Mouse (Mus musculus): ENCODE data around the gene Iqgap2. TPM values are rescaled to one million over a fixed set of nuclear protein-coding genes. Genes with fewer than 3 reads are reported as not detected.

Iqgap2 gene
- polyA plus RNA-seq, 1 experiment from 2014 or later: 70.8 TPM

- Histone ChIP-seq H3K4me3 (ENCODE audit: inconsistent target) (no peak overlapping the region), H3K27ac (no peak overlapping the region), H3K79me2 (ENCODE audit: inconsistent target) (no peaks in the 10 kb centered on the region; the same call in 1 of the 2 replicates), H3K36me3 (ENCODE audit: inconsistent target) (peaks cover 14% of the 10 kb centered on the region; the same call in 1 of the 2 replicates)
Measured at GRCm38 (mm10) chr13:95831760-95832159, 60.0 kb downstream of the Iqgap2 start.

- Histone ChIP-seq H3K4me3 (ENCODE audit: inconsistent target) (no peak overlapping the region), H3K79me2 (ENCODE audit: inconsistent target) (no peaks in the 10 kb centered on the region; the same call in 1 of the 2 replicates), H3K27ac (no peak overlapping the region), H3K36me3 (ENCODE audit: inconsistent target) (no peaks in the 10 kb centered on the region)
- WGBS (ENCODE audit: missing documents): 86% methylated on average over 6 of the region's 7 CpGs
Measured at GRCm38 (mm10) chr13:95829431-95830171, 62.1 kb downstream of the Iqgap2 start.

- WGBS (ENCODE audit: missing documents): 96% methylated on average over 5 of the region's 5 CpGs
- Histone ChIP-seq H3K36me3 (ENCODE audit: inconsistent target) (no peaks in the 10 kb centered on the region), H3K27ac (no peak overlapping the region), H3K4me3 (ENCODE audit: inconsistent target) (no peak overlapping the region), H3K79me2 (ENCODE audit: inconsistent target) (no peaks in the 10 kb centered on the region; the same call in 1 of the 2 replicates)
Measured at GRCm38 (mm10) chr13:95828616-95829015, 63.1 kb downstream of the Iqgap2 start.

GRCm38 (mm10) chr13:95826178-95826577, 65.5 kb downstream of the Iqgap2 start:
- WGBS (ENCODE audit: missing documents): 99% methylated on average over 6 of the region's 6 CpGs

GRCm38 (mm10) chr13:95822918-95823317, 68.8 kb downstream of the Iqgap2 start:
- 92% methylated on average over 6 of the region's 6 CpGs for WGBS (ENCODE audit: missing documents)
- Histone ChIP-seq H3K36me3 (ENCODE audit: inconsistent target) (no peaks in the 10 kb centered on the region), H3K27ac (no peak overlapping the region), H3K79me2 (ENCODE audit: inconsistent target) (peaks cover 3% of the 10 kb centered on the region; the same call in 1 of the 2 replicates), H3K4me3 (ENCODE audit: inconsistent target) (no peak overlapping the region)

More at GRCm38 (mm10) chr13:95826178-95826577, 65.5 kb downstream of the Iqgap2 start:
- no peak overlapping the region for H3K4me3 ChIP-seq (ENCODE audit: inconsistent target)
- no peak overlapping the region for H3K27ac ChIP-seq
- H3K79me2 ChIP-seq (ENCODE audit: inconsistent target): no peaks in the 10 kb centered on the region; the same call in 1 of the 2 replicates
- no peaks in the 10 kb centered on the region for H3K36me3 ChIP-seq (ENCODE audit: inconsistent target)

- Histone ChIP-seq H3K4me3 (ENCODE audit: inconsistent target) (no peak overlapping the region), H3K79me2 (ENCODE audit: inconsistent target) (peaks cover 3% of the 10 kb centered on the region; the same call in 1 of the 2 replicates), H3K27ac (no peak overlapping the region), H3K36me3 (ENCODE audit: inconsistent target) (no peaks in the 10 kb centered on the region)
- WGBS (ENCODE audit: missing documents): 100% methylated on average over 9 of the region's 9 CpGs
Measured at GRCm38 (mm10) chr13:95820071-95820470, 71.7 kb downstream of the Iqgap2 start.

- no peak overlapping the region for H3K4me3 ChIP-seq (ENCODE audit: inconsistent target)
- peaks cover 3% of the 10 kb centered on the region; the same call in 1 of the 2 replicates for H3K79me2 ChIP-seq (ENCODE audit: inconsistent target)
- 82% methylated on average over 4 of the region's 4 CpGs for WGBS (ENCODE audit: missing documents)
- H3K36me3 ChIP-seq (ENCODE audit: inconsistent target): no peaks in the 10 kb centered on the region
- no peak overlapping the region for H3K27ac ChIP-seq
Measured at GRCm38 (mm10) chr13:95818941-95819340, 72.8 kb downstream of the Iqgap2 start.

GRCm38 (mm10) chr13:95813643-95814042, 78.1 kb downstream of the Iqgap2 start:
- Histone ChIP-seq H3K36me3 (ENCODE audit: inconsistent target) (no peaks in the 10 kb centered on the region), H3K79me2 (ENCODE audit: inconsistent target) (peaks cover 4% of the 10 kb centered on the region; the same call in 1 of the 2 replicates), H3K4me3 (ENCODE audit: inconsistent target) (no peak overlapping the region), H3K27ac (no peak overlapping the region)
- WGBS (ENCODE audit: missing documents): 57% methylated on average over 3 of the region's 3 CpGs

- no peak overlapping the region for H3K4me3 ChIP-seq (ENCODE audit: inconsistent target)
Measured at GRCm38 (mm10) chr13:95810796-95811195, 80.9 kb downstream of the Iqgap2 start.

GRCm38 (mm10) chr13:95807106-95807750, 84.5 kb downstream of the Iqgap2 start:
- no peaks in the 10 kb centered on the region for H3K36me3 ChIP-seq (ENCODE audit: inconsistent target)
- peaks cover 28% of the 10 kb centered on the region; the same call in 1 of the 2 replicates for H3K79me2 ChIP-seq (ENCODE audit: inconsistent target)
- no peak overlapping the region for H3K4me3 ChIP-seq (ENCODE audit: inconsistent target)
- H3K27ac ChIP-seq: no peak overlapping the region
- WGBS (ENCODE audit: missing documents): 96% methylated on average over 5 of the region's 5 CpGs

More at GRCm38 (mm10) chr13:95810796-95811195, 80.9 kb downstream of the Iqgap2 start:
- Histone ChIP-seq H3K79me2 (ENCODE audit: inconsistent target) (peaks cover 22% of the 10 kb centered on the region; the same call in 1 of the 2 replicates), H3K36me3 (ENCODE audit: inconsistent target) (no peaks in the 10 kb centered on the region), H3K27ac (no peak overlapping the region)
- 94% methylated on average over 2 of the region's 2 CpGs for WGBS (ENCODE audit: missing documents)

GRCm38 (mm10) chr13:95805469-95806166, 86.1 kb downstream of the Iqgap2 start:
- Histone ChIP-seq H3K27ac (no peak overlapping the region), H3K36me3 (ENCODE audit: inconsistent target) (no peaks in the 10 kb centered on the region), H3K4me3 (ENCODE audit: inconsistent target) (no peak overlapping the region), H3K79me2 (ENCODE audit: inconsistent target) (peaks cover 28% of the 10 kb centered on the region; the same call in 1 of the 2 replicates)
- WGBS (ENCODE audit: missing documents): 89% methylated on average over 13 of the region's 13 CpGs

- 92% methylated on average over 6 of the region's 6 CpGs for WGBS (ENCODE audit: missing documents)
- Histone ChIP-seq H3K27ac (no peak overlapping the region), H3K4me3 (ENCODE audit: inconsistent target) (no peak overlapping the region), H3K36me3 (ENCODE audit: inconsistent target) (no peaks in the 10 kb centered on the region), H3K79me2 (ENCODE audit: inconsistent target) (peaks cover 28% of the 10 kb centered on the region; the same call in 1 of the 2 replicates)
Measured at GRCm38 (mm10) chr13:95804113-95804512, 87.6 kb downstream of the Iqgap2 start.

- Histone ChIP-seq H3K4me3 (ENCODE audit: inconsistent target) (no peak overlapping the region), H3K79me2 (ENCODE audit: inconsistent target) (peaks cover 19% of the 10 kb centered on the region; the same call in 1 of the 2 replicates), H3K36me3 (ENCODE audit: inconsistent target) (no peaks in the 10 kb centered on the region), H3K27ac (no peak overlapping the region)
- 97% methylated on average over 9 of the region's 9 CpGs for WGBS (ENCODE audit: missing documents)
Measured at GRCm38 (mm10) chr13:95800925-95801324, 90.8 kb downstream of the Iqgap2 start.

- Histone ChIP-seq H3K79me2 (ENCODE audit: inconsistent target) (peaks cover 25% of the 10 kb centered on the region; the same call in 1 of the 2 replicates), H3K36me3 (ENCODE audit: inconsistent target) (no peaks in the 10 kb centered on the region)
- 59% methylated on average over 4 of the region's 4 CpGs for WGBS (ENCODE audit: missing documents)
Measured at GRCm38 (mm10) chr13:95799322-95799721, 92.4 kb downstream of the Iqgap2 start.

More at GRCm38 (mm10) chr13:95799322-95799721, 92.4 kb downstream of the Iqgap2 start:
- no peak overlapping the region for H3K27ac ChIP-seq
- no peak overlapping the region for H3K4me3 ChIP-seq (ENCODE audit: inconsistent target)

Data from macrophage (primary cell).